8 mouse cellular contexts compared by ENCODE assay signal in the genomic region with DNA sequence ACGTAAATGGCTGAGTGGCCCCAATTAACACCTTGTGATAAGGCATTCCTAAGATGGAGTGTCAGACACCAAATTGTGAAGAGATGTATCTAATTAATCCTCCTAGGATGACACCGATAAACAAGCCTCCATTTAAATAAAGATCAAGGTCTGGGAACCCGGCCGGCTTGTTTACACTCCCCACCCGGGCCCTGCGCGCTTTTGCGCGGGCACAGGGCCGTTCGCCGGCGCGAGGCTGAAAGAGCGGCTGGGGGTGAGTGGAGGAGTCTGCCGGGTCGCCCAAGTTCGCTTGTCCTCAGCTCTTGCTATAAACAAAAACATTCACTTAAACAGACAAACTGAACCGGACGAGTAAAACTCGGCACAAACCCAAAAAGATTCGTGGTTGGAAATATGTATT. TPM values are rescaled to one million over a fixed set of nuclear protein-coding genes. Genes with fewer than 3 reads are reported as not detected.
DNase-seq lines count a peak whose midpoint lies in the region; ATAC-seq lines count a peak whose summit lies in the region.

No protein-coding gene starts in this region.

- H3K27ac ChIP-seq in liver, embryonic 13.5 days, result no peak overlapping the region

- H3K9ac ChIP-seq in liver, embryonic 13.5 days, result no peak overlapping the region

- 0 out of 2 replicates have a peak, but pooled peaks cover 8% of the 10 kb centered on the region for H3K4me1 ChIP-seq in liver, embryonic 13.5 days (replicated peaks)

- no peak for ATAC-seq in liver, embryonic 13.5 days (ENCODE audit: low read depth)

- H3K4me2 ChIP-seq in liver, embryonic 13.5 days, result peak overlapping the region; percentile 54

- peak; percentile 50 for DNase-seq in cerebellum, adult 9-11 months
- DNase-seq in cerebellum, adult 11-12 months, result no peak
- DNase-seq in thymus, postnatal 4 days, result peak; percentile 37
- no peak for DNase-seq in thymus, postnatal 36 days
- no peak for DNase-seq in liver, embryonic 13.5 days
- DNase-seq in frontal cortex, postnatal 36 days (ENCODE audit: low spot score in 2 of 2), result no peak
- no peak for DNase-seq in layer of hippocampus, postnatal 25 days (ENCODE audit: extremely low spot score in 1 of 2, low spot score in 1 of 2)
- DNase-seq in embryo, embryonic 9.5 days (ENCODE audit: extremely low spot score), result no peak

- peak overlapping the region; percentile 35 for H3K4me3 ChIP-seq in liver, embryonic 13.5 days (replicated peaks)

- H3K36me3 ChIP-seq in liver, embryonic 13.5 days, result no peaks in the 10 kb centered on the region

- 1% methylated on average over 22 of the region's 22 CpGs for WGBS in liver, embryonic 13.5 days (ENCODE audit: insufficient replicate concordance)

- H3K9me3 ChIP-seq in liver, embryonic 13.5 days (replicated peaks), result no peaks in the 10 kb centered on the region

- H3K27me3 ChIP-seq in liver, embryonic 13.5 days, result peaks cover 94% of the 10 kb centered on the region

RNA-seq across cellular contexts. Expression of gene Eomes, which starts 9.6 kb away (rescaled TPM):
- polyA plus RNA-seq in liver, embryonic 13.5 days (2015; fragmentation: Nextera tagmentation; extraction: Ambion mirVana), result not detected in 2 replicates
- 1 to 10 TPM; 1.3 TPM for total RNA-seq in layer of hippocampus, postnatal 25 days (2021)

RNA-seq across cellular contexts. Expression of gene Golga4, which starts 18.4 kb away (rescaled TPM):
- 14.6 and 17.7 TPM in 2 replicates for polyA plus RNA-seq in liver, embryonic 13.5 days (2015; fragmentation: Nextera tagmentation; extraction: Ambion mirVana)
- total RNA-seq in layer of hippocampus, postnatal 25 days (2021), result 10 to 100 TPM; 69.2 to 98.9 TPM

Comparison
In these comparisons a context has a peak if more than half of its experiments do, and no peak if none do; other contexts are left out.
1. DNase-seq: peak in cerebellum, adult 9-11 months (single experiment) and thymus, postnatal 4 days (single experiment); none in cerebellum, adult 11-12 months (single experiment), thymus, postnatal 36 days (0 of 2), liver, embryonic 13.5 days (single experiment), frontal cortex, postnatal 36 days (0 of 2), layer of hippocampus, postnatal 25 days (0 of 2) and embryo, embryonic 9.5 days (single experiment).